Mouse (Mus musculus) thymus, adult 2 months (tissue): ENCODE data around the gene Gpx1. TPM values are rescaled to one million over a fixed set of nuclear protein-coding genes. Genes with fewer than 3 reads are reported as not detected.

Experiments
- DNase-seq: peaks from one replicate; pipeline ENCODE4 v3.0.0; 2021
- H3K27ac ChIP-seq: fragments of 200-500 bp; 2 replicates; pipeline ENCODE4 v1.5.1; 2012; ENCODE audit warnings: low read length, control low read depth; ENCODE audit not compliant: control insufficient read depth, insufficient read depth
- H3K27me3 ChIP-seq: fragments of 200-500 bp; 2 replicates; pipeline ENCODE4 v1.6.1; 2012; ENCODE audit warnings: mild to moderate bottlenecking, low read length, moderate library complexity, mixed read lengths; ENCODE audit not compliant: control insufficient read depth, insufficient read depth
- H3K36me3 ChIP-seq: fragments of 200-500 bp; 2 replicates; pipeline ENCODE4 v1.6.1; 2012; ENCODE audit warnings: mild to moderate bottlenecking, low read length, moderate library complexity; ENCODE audit not compliant: control insufficient read depth, insufficient read depth
- H3K4me1 ChIP-seq: fragments of 200-500 bp; replicated peaks from 2 replicates; pipeline ENCODE4 v1.6.1; 2012; ENCODE audit warnings: low read length; ENCODE audit not compliant: control insufficient read depth, insufficient read depth
- H3K4me3 ChIP-seq: fragments of 200-500 bp; 2 replicates; pipeline ENCODE4 v1.5.1; 2012; ENCODE audit warnings: mild to moderate bottlenecking, low read length, control low read depth, moderate library complexity; ENCODE audit not compliant: control insufficient read depth, insufficient read depth
- CTCF ChIP-seq: fragments of 200-500 bp; IDR thresholded peaks from 2 replicates; pipeline ENCODE4 v1.5.1; 2012; ENCODE audit warnings: mild to moderate bottlenecking, control low read depth, low read length, moderate library complexity, borderline replicate concordance; ENCODE audit not compliant: control insufficient read depth, poor library complexity, insufficient read depth; ENCODE audit errors: extremely low read depth
- POLR2A ChIP-seq: fragments of 200-500 bp; IDR thresholded peaks from 2 replicates; pipeline ENCODE4 v1.6.1; 2012; ENCODE audit warnings: mild to moderate bottlenecking, low read length, control low read depth, moderate library complexity; ENCODE audit not compliant: control insufficient read depth, poor library complexity, insufficient read depth; ENCODE audit errors: extremely low read depth
- WGBS: fragments of 180-500 bp; shearing (Covaris S2); methylation state at CpG from one replicate; pipeline ENCODE4 v1.1.7; 2018; 5-methylcytosine and 5-hydroxymethylcytosine counted together
- polyA plus RNA-seq: library from polyadenylated mRNA; depleted of rRNA; stranded (reverse); fragments of >200 nt; gene quantifications from 2 replicates; pipeline ENCODE4 v1.2.3, GENCODE M21; 2012

Gpx1 gene
- polyA plus RNA-seq, 1 experiment = 899 TPM

- Histone ChIP-seq H3K36me3 (no peaks in the 10 kb centered on the region), H3K4me1 (peaks cover 33% of the 10 kb centered on the region), H3K4me3 (no peak overlapping the region), H3K27me3 (no peaks in the 10 kb centered on the region), H3K27ac (no peak overlapping the region; the same call in 1 of the 2 replicates)
- no peak for DNase-seq
- WGBS = 93% methylated on average over 3 of the region's 3 CpGs
- TF ChIP-seq CTCF (no peak), POLR2A (no peak)
These were observed 4.6 kb downstream of the Gpx1 start for GRCm38 (mm10) chr9:108343331-108343730.

GRCm38 (mm10) chr9:108343835-108344234, 5.1 kb downstream of the Gpx1 start:
- WGBS = 95% methylated on average over 1 of the region's 1 CpGs
- TF ChIP-seq CTCF = no peak
- no peak for TF ChIP-seq POLR2A

GRCm38 (mm10) chr9:108344471-108344870, 5.8 kb downstream of the Gpx1 start:
- Histone ChIP-seq H3K27ac (no peak overlapping the region), H3K4me1 (peaks cover 35% of the 10 kb centered on the region)
- 92% methylated on average over 4 of the region's 4 CpGs for WGBS

More at GRCm38 (mm10) chr9:108343835-108344234, 5.1 kb downstream of the Gpx1 start:
- DNase-seq = no peak
- no peaks in the 10 kb centered on the region for H3K27me3 ChIP-seq
- no peak overlapping the region for H3K4me3 ChIP-seq
- peaks cover 32% of the 10 kb centered on the region for H3K4me1 ChIP-seq
- no peak overlapping the region for H3K27ac ChIP-seq
- no peaks in the 10 kb centered on the region for H3K36me3 ChIP-seq

GRCm38 (mm10) chr9:108347024-108347423, 8.3 kb downstream of the Gpx1 start:
- peaks cover 17% of the 10 kb centered on the region for H3K4me1 ChIP-seq
- TF ChIP-seq CTCF (no peak), POLR2A (no peak)
- H3K36me3 ChIP-seq = peaks cover 13% of the 10 kb centered on the region
- DNase-seq = no peak
- WGBS = 3% methylated on average over 11 of the region's 11 CpGs
- peak overlapping the region; percentile 6 for H3K27ac ChIP-seq
- H3K27me3 ChIP-seq = no peaks in the 10 kb centered on the region
- H3K4me3 ChIP-seq = peak overlapping the region; percentile 63

More at GRCm38 (mm10) chr9:108344471-108344870, 5.8 kb downstream of the Gpx1 start:
- no peaks in the 10 kb centered on the region for H3K27me3 ChIP-seq
- no peak overlapping the region for H3K4me3 ChIP-seq
- DNase-seq = no peak
- H3K36me3 ChIP-seq = no peaks in the 10 kb centered on the region
- TF ChIP-seq POLR2A = no peak
- TF ChIP-seq CTCF = no peak

GRCm38 (mm10) chr9:108347540-108348289, 9.0 kb downstream of the Gpx1 start, which contains the start of gene Usp4:
Gene Usp4 (plus strand): TSS chr9:108347853.
- DNase-seq = peak; percentile 82
- TF ChIP-seq CTCF (peak; percentile 49; the same call in 1 of the 2 replicates), POLR2A (peak; percentile 75)
- under 1% methylated on average over 75 of the region's 75 CpGs for WGBS

GRCm38 (mm10) chr9:108348290-108348680, 9.6 kb downstream of the Gpx1 start:
- no peaks in the 10 kb centered on the region for H3K27me3 ChIP-seq
- H3K4me3 ChIP-seq = peak overlapping the region; percentile 63
- under 1% methylated on average over 14 of the region's 14 CpGs for WGBS
- peaks cover 11% of the 10 kb centered on the region; the same call in 1 of the 2 replicates for H3K4me1 ChIP-seq
- H3K36me3 ChIP-seq = peaks cover 26% of the 10 kb centered on the region
- no peak for DNase-seq
- H3K27ac ChIP-seq = no peak overlapping the region
- TF ChIP-seq POLR2A (no peak), CTCF (no peak)

More at GRCm38 (mm10) chr9:108347540-108348289, 9.0 kb downstream of the Gpx1 start, which contains the start of gene Usp4:
- Histone ChIP-seq H3K4me3 (peak within 1 kb of the TSS; percentile 63), H3K4me1 (peaks cover 15% of the 10 kb centered on the region), H3K27me3 (no peaks in the 10 kb centered on the region), H3K27ac (peak within 1 kb of the TSS; percentile 6), H3K36me3 (peaks cover 20% of the 10 kb centered on the region)

GRCm38 (mm10) chr9:108349727-108350126, 11.0 kb downstream of the Gpx1 start:
- no peak for DNase-seq
- H3K27ac ChIP-seq = no peak overlapping the region
- no peak overlapping the region for H3K4me3 ChIP-seq
- H3K27me3 ChIP-seq = no peaks in the 10 kb centered on the region
- peaks cover 10% of the 10 kb centered on the region; the same call in 1 of the 2 replicates for H3K4me1 ChIP-seq
- H3K36me3 ChIP-seq = peaks cover 35% of the 10 kb centered on the region
- 98% methylated on average over 4 of the region's 4 CpGs for WGBS
- TF ChIP-seq CTCF = no peak
- TF ChIP-seq POLR2A = no peak
